Mouse (Mus musculus): Measurements from ENCODE around the gene Nrxn2. TPM values are rescaled to one million over a fixed set of nuclear protein-coding genes. Genes with fewer than 3 reads are reported as not detected.

The Nrxn2 gene
- polyA plus RNA-seq, 1 experiment from 2014 or later: 0.66 TPM

GRCm38 (mm10) chr19:6525023-6525422 is 106.5 kb downstream of the Nrxn2 start:
- ATAC-seq (ENCODE audit: insufficient number of reproducible peaks, insufficient read depth, low FRiP score, low read depth): no peak
- H3K9ac ChIP-seq (ENCODE audit: low read length): no peak overlapping the region
- no peaks in the 10 kb centered on the region for H3K36me3 ChIP-seq (ENCODE audit: control insufficient read depth, insufficient read depth, low read length)
- H3K27ac ChIP-seq (replicated peaks in 1 of 2; ENCODE audit: control insufficient read depth in 1 of 2, insufficient read depth in 1 of 2, low read depth in 2 of 2, low read length in 2 of 2): no peak overlapping the region
- peaks cover 9% of the 10 kb centered on the region for H3K27me3 ChIP-seq (ENCODE audit: control insufficient read depth, insufficient read depth, low read length)
- H3K4me3 ChIP-seq (ENCODE audit: control insufficient read depth in 1 of 2, insufficient read depth in 1 of 2, low read depth in 1 of 2, low read length in 2 of 2): no peak overlapping the region
- no peaks in the 10 kb centered on the region for H3K9me3 ChIP-seq (ENCODE audit: control insufficient read depth, low read length)
- 69% methylated on average over 4 of the region's 4 CpGs for WGBS
- no peak overlapping the region for H3K4me2 ChIP-seq (ENCODE audit: low read length)
- no peaks in the 10 kb centered on the region for H3K4me1 ChIP-seq (ENCODE audit: control insufficient read depth in 2 of 2, insufficient read depth in 2 of 2, low read length in 2 of 2)

GRCm38 (mm10) chr19:6526010-6526409 is 107.5 kb downstream of the Nrxn2 start:
- WGBS: 81% methylated on average over 9 of the region's 9 CpGs
- Histone ChIP-seq H3K4me2 (ENCODE audit: low read length) (no peak overlapping the region), H3K9me3 (ENCODE audit: control insufficient read depth, low read length) (no peaks in the 10 kb centered on the region), H3K4me3 (ENCODE audit: control insufficient read depth in 1 of 2, insufficient read depth in 1 of 2, low read depth in 1 of 2, low read length in 2 of 2) (no peak overlapping the region), H3K27ac (replicated peaks in 1 of 2; ENCODE audit: control insufficient read depth in 1 of 2, insufficient read depth in 1 of 2, low read depth in 2 of 2, low read length in 2 of 2) (no peak overlapping the region), H3K9ac (ENCODE audit: low read length) (no peak overlapping the region), H3K36me3 (ENCODE audit: control insufficient read depth, insufficient read depth, low read length) (no peaks in the 10 kb centered on the region), H3K27me3 (ENCODE audit: control insufficient read depth, insufficient read depth, low read length) (peaks cover 14% of the 10 kb centered on the region), H3K4me1 (ENCODE audit: control insufficient read depth in 2 of 2, insufficient read depth in 2 of 2, low read length in 2 of 2) (peaks cover 0 to 2% of the 10 kb centered on the region in 2 experiments; a peak in 1 of 4 replicates)
- no peak for ATAC-seq (ENCODE audit: insufficient number of reproducible peaks, insufficient read depth, low FRiP score, low read depth)

- Histone ChIP-seq H3K9me3 (ENCODE audit: control insufficient read depth, low read length) (no peaks in the 10 kb centered on the region), H3K4me2 (ENCODE audit: low read length) (no peak overlapping the region), H3K36me3 (ENCODE audit: control insufficient read depth, insufficient read depth, low read length) (no peaks in the 10 kb centered on the region), H3K4me3 (ENCODE audit: control insufficient read depth in 1 of 2, insufficient read depth in 1 of 2, low read depth in 1 of 2, low read length in 2 of 2) (no peak overlapping the region), H3K27ac (replicated peaks in 1 of 2; ENCODE audit: control insufficient read depth in 1 of 2, insufficient read depth in 1 of 2, low read depth in 2 of 2, low read length in 2 of 2) (no peak overlapping the region), H3K9ac (ENCODE audit: low read length) (no peak overlapping the region), H3K27me3 (ENCODE audit: control insufficient read depth, insufficient read depth, low read length) (peaks cover 26% of the 10 kb centered on the region), H3K4me1 (ENCODE audit: control insufficient read depth in 2 of 2, insufficient read depth in 2 of 2, low read length in 2 of 2) (peaks cover 2 to 9% of the 10 kb centered on the region in 2 experiments; a peak in 2 of 4 replicates)
- ATAC-seq (ENCODE audit: insufficient number of reproducible peaks, insufficient read depth, low FRiP score, low read depth): no peak
- 89% methylated on average over 3 of the region's 3 CpGs for WGBS
Measured at GRCm38 (mm10) chr19:6527439-6527838, 108.9 kb downstream of the Nrxn2 start.

- H3K9ac ChIP-seq (ENCODE audit: low read length): no peak overlapping the region
- no peak for ATAC-seq (ENCODE audit: insufficient number of reproducible peaks, insufficient read depth, low FRiP score, low read depth)
- peaks cover 2 to 9% of the 10 kb centered on the region in 2 experiments; a peak in 2 of 4 replicates for H3K4me1 ChIP-seq (ENCODE audit: control insufficient read depth in 2 of 2, insufficient read depth in 2 of 2, low read length in 2 of 2)
- WGBS: 73% methylated on average over 17 of the region's 17 CpGs
- H3K36me3 ChIP-seq (ENCODE audit: control insufficient read depth, insufficient read depth, low read length): no peaks in the 10 kb centered on the region
- no peak overlapping the region for H3K4me3 ChIP-seq (ENCODE audit: control insufficient read depth in 1 of 2, insufficient read depth in 1 of 2, low read depth in 1 of 2, low read length in 2 of 2)
- no peak overlapping the region for H3K4me2 ChIP-seq (ENCODE audit: low read length)
- H3K27ac ChIP-seq (replicated peaks in 1 of 2; ENCODE audit: control insufficient read depth in 1 of 2, insufficient read depth in 1 of 2, low read depth in 2 of 2, low read length in 2 of 2): no peak overlapping the region
- H3K27me3 ChIP-seq (ENCODE audit: control insufficient read depth, insufficient read depth, low read length): peaks cover 31% of the 10 kb centered on the region
- no peaks in the 10 kb centered on the region for H3K9me3 ChIP-seq (ENCODE audit: control insufficient read depth, low read length)
Measured at GRCm38 (mm10) chr19:6527839-6528531, 109.5 kb downstream of the Nrxn2 start.

- Histone ChIP-seq H3K4me2 (ENCODE audit: low read length) (no peak overlapping the region), H3K4me3 (ENCODE audit: control insufficient read depth in 1 of 2, insufficient read depth in 1 of 2, low read depth in 1 of 2, low read length in 2 of 2) (no peak overlapping the region), H3K4me1 (ENCODE audit: control insufficient read depth in 2 of 2, insufficient read depth in 2 of 2, low read length in 2 of 2) (peaks cover 2 to 9% of the 10 kb centered on the region in 2 experiments; a peak in 2 of 4 replicates), H3K36me3 (ENCODE audit: control insufficient read depth, insufficient read depth, low read length) (no peaks in the 10 kb centered on the region), H3K9ac (ENCODE audit: low read length) (no peak overlapping the region), H3K9me3 (ENCODE audit: control insufficient read depth, low read length) (no peaks in the 10 kb centered on the region), H3K27ac (replicated peaks in 1 of 2; ENCODE audit: control insufficient read depth in 1 of 2, insufficient read depth in 1 of 2, low read depth in 2 of 2, low read length in 2 of 2) (no peak overlapping the region), H3K27me3 (ENCODE audit: control insufficient read depth, insufficient read depth, low read length) (peaks cover 43% of the 10 kb centered on the region)
- ATAC-seq (ENCODE audit: insufficient number of reproducible peaks, insufficient read depth, low FRiP score, low read depth): no peak
- 65% methylated on average over 14 of the region's 14 CpGs for WGBS
Measured at GRCm38 (mm10) chr19:6529265-6529985, 110.9 kb downstream of the Nrxn2 start.

- WGBS: 27% methylated on average over 13 of the region's 13 CpGs
Measured at GRCm38 (mm10) chr19:6530359-6530758, 111.8 kb downstream of the Nrxn2 start.

GRCm38 (mm10) chr19:6531011-6531631 is 112.6 kb downstream of the Nrxn2 start:
- Histone ChIP-seq H3K4me3 (ENCODE audit: control insufficient read depth in 1 of 2, insufficient read depth in 1 of 2, low read depth in 1 of 2, low read length in 2 of 2) (peak overlapping the region; percentile 37 to 50), H3K4me2 (ENCODE audit: low read length) (peak overlapping the region; percentile 81), H3K9ac (ENCODE audit: low read length) (peak overlapping the region; percentile 55; the same call in 1 of the 2 replicates), H3K36me3 (ENCODE audit: control insufficient read depth, insufficient read depth, low read length) (no peaks in the 10 kb centered on the region), H3K4me1 (ENCODE audit: control insufficient read depth in 2 of 2, insufficient read depth in 2 of 2, low read length in 2 of 2) (peaks cover 2 to 9% of the 10 kb centered on the region in 2 experiments; a peak in 2 of 4 replicates), H3K27ac (replicated peaks in 1 of 2; ENCODE audit: control insufficient read depth in 1 of 2, insufficient read depth in 1 of 2, low read depth in 2 of 2, low read length in 2 of 2) (no peak overlapping the region), H3K9me3 (ENCODE audit: control insufficient read depth, low read length) (no peaks in the 10 kb centered on the region), H3K27me3 (ENCODE audit: control insufficient read depth, insufficient read depth, low read length) (peaks cover 51% of the 10 kb centered on the region)
- no peak for ATAC-seq (ENCODE audit: insufficient number of reproducible peaks, insufficient read depth, low FRiP score, low read depth)
- 2% methylated on average over 55 of the region's 56 CpGs for WGBS

More at GRCm38 (mm10) chr19:6530359-6530758, 111.8 kb downstream of the Nrxn2 start:
- peaks cover 49% of the 10 kb centered on the region for H3K27me3 ChIP-seq (ENCODE audit: control insufficient read depth, insufficient read depth, low read length)
- no peaks in the 10 kb centered on the region for H3K9me3 ChIP-seq (ENCODE audit: control insufficient read depth, low read length)
- no peaks in the 10 kb centered on the region for H3K36me3 ChIP-seq (ENCODE audit: control insufficient read depth, insufficient read depth, low read length)
- H3K4me1 ChIP-seq (ENCODE audit: control insufficient read depth in 2 of 2, insufficient read depth in 2 of 2, low read length in 2 of 2): peaks cover 2 to 9% of the 10 kb centered on the region in 2 experiments; a peak in 2 of 4 replicates
- H3K4me3 ChIP-seq (ENCODE audit: control insufficient read depth in 1 of 2, insufficient read depth in 1 of 2, low read depth in 1 of 2, low read length in 2 of 2): no peak overlapping the region
- H3K27ac ChIP-seq (replicated peaks in 1 of 2; ENCODE audit: control insufficient read depth in 1 of 2, insufficient read depth in 1 of 2, low read depth in 2 of 2, low read length in 2 of 2): no peak overlapping the region
- no peak for ATAC-seq (ENCODE audit: insufficient number of reproducible peaks, insufficient read depth, low FRiP score, low read depth)
- no peak overlapping the region for H3K9ac ChIP-seq (ENCODE audit: low read length)
- H3K4me2 ChIP-seq (ENCODE audit: low read length): 0 out of 2 replicates have a peak overlapping the region, but pooled peaks have one; percentile 81
